Mouse (Mus musculus) effector memory CD4-positive, alpha-beta T cell, adult 7 months (primary cell): ENCODE data around the gene Wnt2. TPM values are rescaled to one million over a fixed set of nuclear protein-coding genes. Genes with fewer than 3 reads are reported as not detected.

Experiments
- polyA plus RNA-seq: library from polyadenylated mRNA; unstranded; fragments of 100-300 nt; shearing (Covaris generic); gene quantifications from one replicate; pipeline ENCODE4 v1.2.1, GENCODE M21; 2017

Gene Wnt2
- not detected for polyA plus RNA-seq

DNA sequence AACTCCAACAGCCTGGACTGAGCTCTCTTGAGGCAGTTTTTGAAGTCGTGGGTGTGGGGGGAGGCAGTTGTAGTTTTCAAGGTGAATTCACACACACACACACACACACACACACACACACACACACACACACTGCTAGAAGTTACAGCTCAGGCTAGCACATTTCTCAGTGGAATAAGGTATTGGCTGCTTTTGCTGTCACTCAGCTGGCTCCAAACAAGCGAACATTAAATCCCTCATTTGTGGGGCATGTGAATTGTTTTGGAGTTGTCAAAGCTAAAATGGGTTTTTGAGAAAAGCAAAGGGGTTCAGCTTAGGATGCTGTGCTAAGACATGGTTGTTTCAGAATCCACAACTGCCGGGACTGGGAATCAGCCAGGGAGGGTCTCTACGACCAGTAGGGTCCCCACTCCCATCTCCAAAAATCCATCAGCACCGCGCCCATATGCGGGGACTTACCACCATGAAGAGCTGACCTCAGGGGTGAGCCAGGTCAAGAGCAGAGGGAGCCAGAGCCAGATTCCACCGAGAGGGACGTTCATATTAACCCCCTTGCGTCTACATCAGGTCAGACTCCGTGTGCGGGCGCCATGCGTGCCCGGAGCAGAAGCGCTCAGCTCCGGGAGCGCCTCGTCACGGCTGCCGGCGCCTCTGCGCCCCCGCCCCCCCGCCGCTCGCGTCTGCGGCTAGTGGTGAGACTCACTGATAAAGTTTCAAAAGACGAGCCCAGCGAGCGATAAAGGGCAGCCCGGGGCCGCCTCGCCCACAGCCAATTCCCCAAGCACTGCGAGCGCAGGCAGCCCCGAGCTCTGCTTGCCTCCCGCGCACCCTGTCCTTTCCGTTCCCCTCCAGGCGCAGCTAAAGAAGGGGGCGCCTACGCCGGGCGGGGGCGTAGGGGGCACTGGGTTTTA is at the start of gene Wnt2:
Gene Wnt2 (minus strand): TSS at position 840 of the 911 bp plus-strand sequence.

Other genes starting within 250 kb of the Wnt2 start
- gene Asz1, start 78.5 kb upstream of the Wnt2 start, polyA plus RNA-seq: not detected
- 0.51 TPM for gene Cftr, start 140.1 kb upstream of the Wnt2 start, polyA plus RNA-seq